Mouse (Mus musculus) adrenal gland, adult 18-20 months (tissue): ENCODE data around the gene Rnf150. TPM values are rescaled to one million over a fixed set of nuclear protein-coding genes. Genes with fewer than 3 reads are reported as not detected.

ENCODE experiments used
- DNase-seq, 2 experiments: peaks; one replicate each; pipeline ENCODE4 v3.0.0; 2021 to 2022; ENCODE audit warnings: low spot score in 2 of 2
- total RNA-seq, 2 experiments: library from RNA; stranded (reverse); gene quantifications; 1 replicate in 1 of 2; 2 replicates in 1 of 2; pipeline ENCODE4 v1.2.3; 2021

Gene Rnf150
- total RNA-seq, 2 experiments from 2014 or later: 14.8 to 16.3 TPM

DNA sequence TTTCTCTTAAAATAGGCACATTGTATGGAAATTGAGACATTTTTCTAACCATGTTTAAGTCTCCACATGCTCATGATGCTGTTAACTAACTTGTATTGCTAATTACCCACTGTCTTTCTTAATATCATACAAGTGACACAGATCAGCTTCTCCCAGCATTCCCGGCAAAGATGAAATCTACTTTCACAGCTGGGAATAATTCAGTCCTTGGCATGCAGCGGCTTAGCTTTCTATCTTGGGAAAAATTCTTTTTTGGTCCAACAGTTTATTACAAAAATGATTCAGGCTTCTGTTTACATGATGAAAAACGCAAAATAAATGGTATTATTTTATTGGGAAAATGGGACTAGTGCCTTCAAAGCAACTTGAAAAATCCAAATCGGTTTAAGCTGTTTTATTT, 73.7 kb downstream of the Rnf150 start:
- DNase-seq: no peak

DNA sequence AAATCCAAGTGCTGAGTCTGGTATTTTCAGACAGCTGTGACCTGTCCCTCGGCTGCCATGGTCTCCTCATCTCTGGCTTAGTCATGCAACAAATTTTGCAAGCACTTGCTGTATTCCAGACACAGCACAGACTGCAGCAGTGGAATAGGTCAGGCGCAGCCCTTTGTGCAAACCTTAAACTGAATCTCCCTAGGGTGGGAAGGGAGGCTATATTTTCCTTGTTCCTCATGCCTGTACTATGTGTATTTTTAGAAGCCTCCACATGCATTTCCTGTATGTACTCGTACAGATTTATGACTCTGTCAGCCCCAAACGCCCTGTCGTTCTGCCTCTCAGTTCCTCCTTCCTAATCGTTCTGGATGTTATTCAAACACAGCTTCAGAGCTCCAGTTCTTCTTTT, 76.8 kb downstream of the Rnf150 start:
- DNase-seq: peak in 1 of 2 experiments; percentile 16

DNA sequence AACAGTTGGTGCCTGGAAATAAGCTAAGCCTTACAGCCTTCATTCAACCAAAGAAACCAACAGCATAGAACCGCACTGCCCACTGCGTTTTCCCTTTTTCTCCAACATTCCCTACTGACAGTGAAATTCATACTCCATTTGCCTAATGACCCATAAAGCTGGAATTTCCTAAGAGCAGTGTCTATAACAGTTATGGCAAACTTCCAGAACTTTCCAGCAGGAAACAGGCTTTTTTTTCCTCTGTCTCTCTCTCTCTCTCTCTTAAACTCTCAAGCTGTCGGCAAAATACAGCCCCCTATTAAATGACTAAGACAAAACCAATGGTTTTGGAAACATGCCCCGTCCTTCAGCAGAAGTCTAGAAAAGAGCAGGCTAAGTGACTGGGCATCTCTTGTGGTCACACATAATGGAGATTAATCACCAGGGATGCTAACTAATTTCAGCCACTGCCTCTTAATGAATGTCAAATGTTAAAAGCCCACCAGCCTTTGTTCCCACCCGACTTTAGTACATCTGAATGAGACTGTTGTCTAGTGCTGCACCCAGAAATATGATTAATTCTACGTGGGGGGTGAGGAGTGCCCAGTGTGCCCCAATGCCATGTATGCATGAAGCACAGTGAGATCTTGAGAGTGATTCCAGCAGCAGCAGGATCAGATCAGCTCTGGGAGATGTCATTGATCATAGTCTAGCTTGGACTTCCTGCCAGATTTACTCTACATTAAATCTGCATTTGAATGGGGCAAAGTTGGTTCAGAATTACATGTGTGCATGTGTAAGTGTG, 80.3 kb downstream of the Rnf150 start:
- DNase-seq: no peak

DNA sequence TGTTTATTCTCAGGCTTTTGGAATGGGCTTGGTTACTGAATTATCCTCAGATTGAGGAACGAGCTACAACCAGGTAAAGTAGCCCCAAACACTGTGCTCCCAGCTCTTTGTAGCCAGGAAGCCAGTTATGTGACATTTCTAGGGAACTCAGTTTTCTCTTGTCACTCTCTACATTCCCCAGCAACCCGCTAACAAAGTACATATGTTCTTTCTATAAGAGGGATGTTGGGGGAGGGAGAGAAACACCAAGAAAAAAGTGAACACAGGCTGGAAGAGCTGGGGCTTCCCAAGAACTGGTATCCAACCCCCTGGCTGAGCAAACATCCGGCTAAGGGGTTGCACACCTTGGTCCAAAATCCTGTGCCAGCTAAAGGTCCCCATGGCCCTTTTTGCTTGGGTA, 82.7 kb downstream of the Rnf150 start:
- DNase-seq: no peak

DNA sequence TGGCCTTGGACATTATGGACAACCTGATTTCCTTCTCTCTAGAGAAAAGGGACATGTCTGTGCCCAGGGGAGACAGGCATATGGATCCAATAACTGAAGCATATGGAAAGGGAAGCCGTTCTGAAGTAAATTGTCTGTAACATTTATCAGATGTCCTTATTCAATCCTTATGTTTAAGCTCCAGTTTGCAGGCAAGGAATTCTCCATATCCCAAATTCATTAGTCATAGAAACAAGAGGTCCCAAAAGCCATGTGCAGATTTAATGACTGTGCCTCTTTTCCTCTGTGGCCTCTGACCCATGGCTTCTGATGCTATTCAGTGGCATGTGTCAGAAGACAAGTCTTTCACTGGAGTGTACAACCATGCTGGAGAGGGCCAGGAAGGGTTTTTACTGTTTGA, 83.5 kb downstream of the Rnf150 start:
- DNase-seq: no peak

DNA sequence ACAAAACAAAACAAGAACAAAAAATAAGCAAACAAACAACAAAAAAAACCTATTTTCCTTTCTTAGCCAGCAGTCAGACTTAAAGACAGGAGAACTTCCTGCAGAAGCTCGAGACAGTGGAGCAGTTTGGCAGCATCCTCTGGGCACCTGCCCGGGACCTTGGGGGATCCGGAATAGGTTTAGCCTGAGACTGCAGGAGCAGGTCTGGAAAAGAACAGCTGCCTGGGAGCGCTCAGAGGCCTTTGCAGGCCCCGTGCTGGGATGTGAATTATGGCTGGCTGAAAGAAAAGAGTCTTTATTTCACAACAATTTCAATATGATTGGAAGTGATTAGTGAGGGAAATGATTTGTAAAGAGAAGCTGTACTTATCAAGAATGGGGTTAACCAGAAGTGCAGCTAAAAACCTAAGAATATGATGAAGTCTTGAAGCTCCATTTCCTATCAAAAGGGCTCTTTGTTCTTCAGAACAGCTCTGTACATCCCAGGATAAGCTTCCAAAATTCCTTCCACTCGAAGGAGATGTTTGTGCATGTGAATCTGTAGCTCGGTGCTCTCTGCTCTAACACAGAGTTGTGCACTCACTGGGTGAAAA, 92.1 kb downstream of the Rnf150 start:
- DNase-seq: no peak

DNA sequence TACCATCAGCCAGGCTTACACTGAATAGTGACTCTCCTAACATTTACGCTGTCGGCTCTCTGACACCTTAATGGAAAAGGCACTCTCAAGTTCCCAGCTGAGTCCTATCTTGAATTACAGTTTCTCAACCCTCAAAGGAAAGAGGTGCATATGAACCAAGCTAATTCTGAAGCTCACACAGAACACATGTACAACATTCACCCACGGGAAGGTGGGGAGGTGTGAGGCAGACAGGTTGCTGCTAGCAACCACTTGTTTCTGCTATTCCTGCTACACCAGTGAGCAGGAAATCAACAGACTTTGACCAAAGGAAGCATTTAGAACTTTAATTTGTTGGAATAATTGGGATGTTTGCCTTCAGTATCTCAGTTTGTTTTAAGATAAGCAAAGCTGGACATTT, 96.3 kb downstream of the Rnf150 start:
- DNase-seq: no peak

DNA sequence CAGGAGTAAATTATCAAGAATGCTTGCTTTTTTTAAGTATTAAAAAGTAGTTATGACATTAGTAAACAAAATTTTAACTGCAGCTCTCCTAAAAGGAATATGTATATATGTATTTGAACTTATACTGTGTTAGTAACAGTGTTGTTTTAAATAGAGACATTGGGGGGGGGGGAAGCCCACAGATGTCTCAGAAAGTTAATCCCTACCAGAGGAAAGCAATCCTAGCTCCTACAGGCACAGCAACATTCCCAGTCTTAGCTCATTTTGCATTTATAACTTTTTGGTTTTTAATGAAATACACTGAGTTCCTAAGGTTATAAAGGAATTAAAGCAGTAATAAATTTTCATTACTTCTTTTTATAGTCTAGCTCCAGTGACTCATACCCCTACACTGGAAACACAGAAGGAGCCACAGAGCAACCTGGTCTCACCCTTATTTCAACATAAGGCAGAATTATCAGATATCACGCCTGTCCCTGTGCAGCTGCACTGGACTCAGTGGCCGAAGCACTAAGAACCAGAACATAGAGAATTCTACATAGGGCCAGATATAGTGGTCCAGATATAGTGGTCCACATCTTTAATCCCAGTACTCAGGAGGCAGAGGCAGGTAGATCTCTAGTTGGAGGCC, 96.9 kb downstream of the Rnf150 start:
- no peak for DNase-seq

DNA sequence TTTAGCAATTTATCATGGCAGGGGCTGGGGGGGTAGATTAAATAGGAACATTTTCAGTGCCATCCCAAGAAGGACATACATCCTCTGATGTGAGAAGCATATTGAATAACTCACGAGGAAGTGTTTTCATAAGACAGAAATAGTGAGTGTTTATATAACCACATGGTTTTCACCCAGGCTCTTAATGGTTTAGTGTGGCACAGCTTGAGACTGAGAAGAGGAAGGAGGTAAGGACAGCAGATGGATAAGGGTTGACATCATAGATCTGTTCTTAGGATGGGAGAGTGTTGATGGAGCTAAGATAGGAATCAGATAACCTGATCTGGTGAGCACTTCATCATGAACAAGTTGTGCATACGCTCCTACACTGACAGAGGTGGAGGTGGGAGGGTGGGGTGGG, 101.4 kb downstream of the Rnf150 start:
- no peak for DNase-seq

DNA sequence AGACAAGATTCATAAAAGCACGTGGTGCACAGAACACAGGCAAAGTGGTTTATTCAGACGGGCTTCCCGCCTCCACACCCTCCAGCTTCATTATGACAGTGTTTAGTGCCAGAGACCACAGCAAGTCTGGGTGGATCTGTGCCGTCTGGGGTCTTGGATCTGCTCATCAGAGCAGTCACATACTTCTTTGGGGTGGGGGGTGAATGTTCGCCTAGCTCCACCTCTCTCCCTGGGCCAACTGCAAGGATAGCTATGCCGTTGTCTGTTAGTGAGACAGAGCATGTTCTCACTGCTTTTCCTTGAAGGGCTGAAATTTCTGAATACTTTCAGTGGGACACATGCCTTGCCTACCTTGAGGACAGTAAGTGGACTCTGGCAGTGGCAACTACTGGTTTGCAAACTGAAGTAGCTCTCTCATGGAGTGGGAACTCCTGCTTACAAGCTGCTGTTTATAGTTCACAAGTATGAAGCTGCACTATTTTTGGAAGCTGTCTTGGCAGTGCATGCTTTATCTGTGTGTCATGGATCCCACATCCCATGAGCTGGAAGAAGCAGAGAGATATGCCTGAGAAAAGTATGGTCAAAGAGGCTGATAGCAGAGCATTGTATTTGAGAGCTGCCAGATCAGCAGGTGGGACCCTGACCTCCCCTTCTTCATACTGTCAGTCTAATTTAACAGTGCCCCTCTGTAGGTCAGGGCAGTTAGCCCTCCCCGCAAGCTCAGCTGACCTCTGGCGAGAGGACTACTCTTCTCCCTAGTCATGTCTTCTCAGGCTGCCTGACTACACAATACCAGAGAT, 104.9 kb downstream of the Rnf150 start:
- no peak for DNase-seq

DNA sequence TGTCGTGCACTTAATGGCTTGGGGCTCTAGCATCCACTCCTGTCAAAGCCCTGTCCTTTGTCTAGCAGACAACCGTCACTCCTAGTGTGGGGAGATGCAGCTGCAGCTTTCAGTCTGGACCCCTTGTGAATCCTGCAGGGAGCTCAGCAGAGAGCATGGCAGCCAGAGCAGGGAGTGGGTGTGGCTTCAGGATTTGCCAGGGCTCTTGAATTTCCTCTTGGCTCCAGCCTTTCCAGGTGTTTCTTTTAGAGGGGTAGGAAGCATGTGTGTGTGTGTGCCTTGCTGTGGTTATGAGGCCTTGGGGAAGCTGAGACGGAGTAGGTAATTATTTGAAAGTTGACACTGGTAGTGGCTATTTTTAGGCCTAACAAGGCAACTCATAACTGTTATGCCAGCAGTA, 106.8 kb downstream of the Rnf150 start:
- DNase-seq: no peak

DNA sequence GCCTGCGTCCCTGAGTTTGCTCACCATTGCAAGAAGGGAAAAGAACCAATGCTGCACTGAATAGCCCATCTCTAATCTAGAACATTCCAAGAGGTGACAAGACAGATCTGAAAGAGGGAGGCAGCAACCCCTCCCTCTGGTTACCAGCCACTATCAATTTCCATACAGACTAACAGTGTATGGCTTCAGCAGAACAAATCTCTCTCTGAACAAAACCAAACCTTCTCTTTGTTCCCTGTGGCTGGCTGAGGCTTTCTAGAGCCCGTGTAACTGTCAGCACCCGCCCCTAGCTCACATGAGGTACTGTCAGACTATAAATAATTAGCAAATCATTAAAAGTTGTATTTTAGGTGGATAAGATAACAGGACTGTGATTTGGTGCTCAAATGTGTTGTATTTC, 109.7 kb downstream of the Rnf150 start:
- no peak for DNase-seq

DNA sequence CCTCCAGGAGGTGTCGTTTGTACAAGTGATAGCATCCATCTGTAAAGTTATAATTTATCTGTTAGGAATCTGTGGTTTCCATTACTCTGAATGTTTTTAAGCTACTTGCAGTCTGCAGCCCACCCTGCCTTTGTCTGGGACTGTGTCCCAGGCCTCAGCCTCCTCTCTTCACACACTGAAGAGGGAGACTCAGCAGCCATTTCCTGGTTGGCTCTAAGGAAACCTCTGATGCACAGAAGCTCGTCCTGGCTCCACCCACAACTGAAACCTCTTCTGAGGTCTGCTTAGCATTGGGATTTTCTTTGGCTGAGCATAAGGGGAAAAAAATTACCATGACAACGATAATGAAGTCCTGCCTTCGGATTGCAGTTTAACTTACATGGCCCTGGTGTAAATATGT, 110.2 kb downstream of the Rnf150 start:
- no peak for DNase-seq

DNA sequence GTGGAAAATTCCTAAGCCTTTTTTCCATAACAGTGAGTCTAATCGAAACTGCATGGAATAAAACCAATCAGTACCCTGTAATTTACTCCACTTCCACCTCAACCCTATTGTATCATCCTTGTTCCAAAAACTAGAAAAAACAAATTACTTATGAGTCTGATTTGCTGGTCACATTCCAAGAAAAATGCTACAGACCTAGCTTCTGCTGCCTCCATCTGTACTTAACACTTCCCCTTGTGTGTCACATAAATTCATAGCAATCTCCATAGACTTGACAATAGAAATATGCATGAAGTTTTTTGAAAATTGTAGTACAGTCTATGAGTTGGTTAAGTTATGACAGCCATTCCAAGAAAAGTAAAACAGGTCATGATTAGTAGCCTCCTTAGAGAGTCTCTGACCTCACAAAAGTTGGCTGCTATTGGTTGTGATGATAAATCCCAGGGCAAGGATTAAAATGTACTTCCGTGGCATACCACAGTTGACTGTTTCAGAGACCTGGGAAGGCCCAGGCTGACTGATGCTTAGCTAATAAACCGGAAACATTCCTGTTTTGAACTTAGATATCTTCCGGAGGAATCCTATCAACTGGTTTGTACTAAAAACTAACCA, 118.2 kb downstream of the Rnf150 start:
- DNase-seq: no peak

DNA sequence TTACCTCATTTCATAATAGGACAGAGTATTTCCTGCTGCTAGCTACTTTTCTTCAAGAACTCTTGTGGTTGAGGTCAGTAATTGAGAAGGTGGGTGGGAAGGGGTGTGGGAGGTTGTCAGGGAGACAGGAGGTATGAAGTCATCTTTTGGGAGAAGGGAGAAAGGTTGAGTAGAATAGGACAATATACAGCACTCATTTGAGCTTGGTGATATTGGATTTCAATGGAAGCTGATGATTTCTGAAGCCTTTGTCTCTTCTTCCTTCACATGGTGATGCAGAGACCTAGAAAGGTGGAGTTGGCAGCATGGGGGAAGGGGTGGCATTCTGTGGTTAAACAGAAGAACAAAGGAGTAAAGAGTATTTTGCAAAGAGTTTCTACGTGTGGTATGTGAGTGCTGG, 119.7 kb downstream of the Rnf150 start:
- no peak for DNase-seq

DNA sequence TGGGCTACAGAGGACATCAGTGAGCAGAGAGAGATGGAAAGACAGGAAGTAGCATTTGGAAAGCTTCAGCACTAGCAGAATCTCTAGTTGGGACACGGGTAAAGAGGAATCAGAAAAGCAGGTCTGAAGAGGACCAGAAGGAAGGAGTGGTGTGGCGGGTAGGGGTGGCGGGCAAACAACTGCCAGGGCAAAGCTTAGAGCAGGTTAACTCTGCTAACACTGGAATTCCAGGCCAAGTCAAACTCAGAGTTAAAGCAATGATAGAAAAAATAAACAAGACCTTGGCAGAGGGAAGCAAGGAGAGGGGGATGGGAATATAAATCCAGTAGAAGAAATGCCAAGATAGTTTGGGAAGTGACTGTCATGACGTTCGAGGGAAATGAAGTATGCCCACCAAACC, 120.1 kb downstream of the Rnf150 start:
- DNase-seq: no peak

DNA sequence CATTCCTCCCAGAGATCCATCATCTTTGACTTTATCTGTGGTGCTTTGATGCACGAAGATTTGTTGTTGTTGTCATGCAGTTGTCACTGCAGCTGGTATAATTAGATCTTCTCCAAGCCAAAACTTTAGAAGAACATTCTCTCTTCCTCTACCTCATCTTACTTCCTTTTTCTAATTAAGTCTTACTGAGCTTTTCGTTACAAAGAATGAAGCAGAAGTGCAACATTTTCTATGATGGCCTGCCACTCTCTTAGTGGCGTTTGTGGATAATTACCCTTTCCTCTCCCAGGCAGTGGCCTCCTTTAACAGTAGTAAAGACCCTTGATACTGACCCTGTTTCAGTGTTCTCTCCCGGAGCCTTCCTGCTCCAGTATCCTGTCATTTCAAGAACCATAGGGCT, 128.9 kb downstream of the Rnf150 start:
- no peak for DNase-seq

DNA sequence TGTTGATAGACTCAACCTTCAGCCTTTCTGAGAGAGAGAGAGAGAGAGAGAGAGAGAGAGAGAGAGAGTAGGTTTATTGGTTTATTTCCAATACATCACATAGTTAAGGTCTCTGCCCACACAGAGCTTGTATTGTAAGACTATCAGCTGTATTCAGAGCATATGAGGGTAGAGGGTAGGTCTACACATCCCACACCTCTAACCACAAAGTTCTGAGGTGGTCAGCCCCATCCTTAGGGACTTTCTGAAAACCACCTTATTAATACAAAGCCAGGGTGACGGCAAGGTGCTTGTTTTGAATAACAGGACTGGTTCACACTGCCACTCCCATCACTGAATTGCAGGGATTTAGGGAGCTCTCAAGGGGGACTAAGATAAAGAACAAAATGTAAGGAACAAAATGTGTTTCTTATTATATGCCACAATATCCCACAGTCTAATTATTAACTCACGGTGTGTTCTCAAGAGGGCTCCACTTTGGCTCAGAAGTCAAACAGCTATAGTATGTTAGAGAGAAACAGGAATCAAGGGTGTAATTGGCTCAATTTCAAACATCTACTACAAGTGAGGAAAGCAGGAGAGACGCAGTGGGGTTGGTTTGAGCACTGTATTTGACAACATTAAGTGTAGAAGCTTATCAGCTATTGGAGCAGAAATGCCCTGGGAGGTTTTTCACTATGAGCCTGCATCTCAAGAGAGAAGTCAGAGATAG, 132.7 kb downstream of the Rnf150 start:
- no peak for DNase-seq

DNA sequence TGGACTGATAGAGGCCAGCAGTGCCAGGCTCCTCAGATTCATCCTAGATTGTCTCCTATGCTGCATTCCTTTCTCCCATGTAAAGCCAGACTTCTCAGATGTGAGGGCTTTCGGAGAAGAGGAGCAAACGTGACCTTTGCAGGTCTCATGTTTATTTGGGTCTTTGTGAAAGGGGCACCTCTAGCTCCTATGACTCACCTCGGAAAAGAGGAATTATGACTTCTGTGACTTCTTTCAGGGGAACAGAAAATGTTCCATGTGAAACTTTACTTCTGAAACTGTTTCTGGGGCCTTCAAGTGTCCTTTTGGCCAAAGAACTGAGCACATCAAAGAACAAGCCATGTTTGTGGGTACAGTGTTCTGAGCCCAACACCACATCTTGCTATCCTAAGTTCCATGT, 133.7 kb downstream of the Rnf150 start:
- no peak for DNase-seq

DNA sequence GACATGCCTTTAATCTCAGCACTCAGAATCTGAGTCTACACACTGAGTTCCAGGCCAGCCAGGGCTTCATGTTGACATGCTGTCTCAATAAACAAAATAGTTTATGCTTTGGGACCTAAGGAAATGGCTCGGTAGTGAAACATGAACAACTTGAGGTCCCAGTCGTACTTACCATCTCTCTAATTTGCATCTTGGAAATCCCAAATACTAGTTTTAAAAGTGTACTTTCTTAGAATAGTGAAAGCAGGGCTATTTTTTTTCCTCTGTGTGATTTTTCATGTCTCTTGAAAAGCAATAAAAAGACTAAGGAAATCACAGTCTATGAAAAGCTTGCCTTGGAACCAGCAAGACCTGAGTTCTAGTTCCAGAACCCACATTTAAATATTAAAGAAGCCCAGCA, 135.6 kb downstream of the Rnf150 start:
- no peak for DNase-seq

DNA sequence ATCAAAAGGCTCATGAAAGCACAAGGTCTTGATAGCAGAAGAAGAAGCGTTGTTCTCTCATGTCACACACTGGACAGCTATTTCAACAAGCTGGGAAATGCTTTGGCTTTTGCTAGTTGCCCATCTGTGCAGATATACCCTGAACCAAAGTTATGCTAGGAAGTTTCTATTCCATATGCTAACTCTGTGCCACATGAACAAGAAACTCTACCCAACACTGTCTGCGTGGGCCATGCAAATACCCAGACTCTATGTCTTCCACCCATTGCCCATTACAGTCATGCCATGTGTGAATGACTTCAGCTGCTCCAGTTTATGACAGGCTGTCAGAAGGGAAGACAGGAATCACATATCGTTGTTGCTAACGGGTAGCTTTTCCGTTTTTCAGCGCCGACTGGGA, 140.0 kb downstream of the Rnf150 start:
- DNase-seq: no peak
